Mouse (Mus musculus): ENCODE measurements around the gene Dennd2a.

GRCm38 (mm10) chr6:39600851-39601250 is 43.2 kb upstream of the Dennd2a start:
- TF ChIP-seq POLR2A (IDR thresholded peaks at IDR 0.05; ENCODE audit: low read depth, low read length): no peak
- no peak for TF ChIP-seq CTCF (IDR thresholded peaks at IDR 0.05; ENCODE audit: extremely low read depth, insufficient read depth, insufficient read length, insufficient replicate concordance)

Measured in spleen, adult 2 months (tissue).